In genomic region chr19:25450869-25451629, GRCm38 (mm10) we compare ENCODE assay signal across 8 mouse cellular contexts. TPM values are rescaled to one million over a fixed set of nuclear protein-coding genes. Genes with fewer than 3 reads are reported as not detected.
DNase-seq lines count a peak whose midpoint lies in the region; ATAC-seq and TF ChIP-seq lines count a peak whose summit lies in the region.

No protein-coding gene starts in this region.

- H3K4me3 ChIP-seq in hindbrain, embryonic 10.5 days, result no peak overlapping the region
- H3K4me3 ChIP-seq in hindbrain, embryonic 12.5 days, result no peak overlapping the region
- no peak overlapping the region for H3K4me3 ChIP-seq in CH12.LX (replicated peaks in 1 of 3; ENCODE audit: low read depth in 2 of 3, low read length in 2 of 3, poor library complexity in 1 of 3)

- no peak for TF ChIP-seq POLR2A in CH12.LX (IDR thresholded peaks at IDR 0.05; ENCODE audit: low read depth, low read length)

- in situ Hi-C loops in CH12.LX (cut with MboI; ENCODE audit: low pct_ligation_motif_present, low pct_unique_long_range_greater_than_20kb, low sequenced_read_pairs), result loop anchor here (25.0 kb wide), 1 partner anchor 186 kb away; no protein-coding TSS in a partner anchor

- H3K9ac ChIP-seq in hindbrain, embryonic 12.5 days, result no peak overlapping the region
- no peak overlapping the region for H3K9ac ChIP-seq in CH12.LX (ENCODE audit: insufficient read depth, low read depth)

- H3K27ac ChIP-seq in hindbrain, embryonic 10.5 days, result no peak overlapping the region
- no peak overlapping the region for H3K27ac ChIP-seq in hindbrain, embryonic 12.5 days
- no peak overlapping the region for H3K27ac ChIP-seq in CH12.LX (ENCODE audit: insufficient read depth, low read depth)

- ATAC-seq in hindbrain, embryonic 12.5 days (ENCODE audit: low FRiP score), result no peak

- no peaks in the 10 kb centered on the region for H3K79me2 ChIP-seq in CH12.LX (replicated peaks; ENCODE audit: control insufficient read depth, extremely low read depth, insufficient read depth, poor library complexity, severe bottlenecking)

- peak; percentile 74 to 76 for TF ChIP-seq CTCF in CH12.LX (conservative IDR thresholded peaks at IDR 0.05 in 1 of 2, IDR thresholded peaks at IDR 0.05 in 1 of 2; ENCODE audit: low read depth in 2 of 2, low read length in 2 of 2)

- no peak for TF ChIP-seq EP300 in CH12.LX (IDR thresholded peaks at IDR 0.05; ENCODE audit: low read length)

- dilution Hi-C loops in CH12.LX (cut with MboI; ENCODE audit: extremely low pct_ligation_motif_present, extremely low pct_unique_long_range_greater_than_20kb, low sequenced_read_pairs), result no loop called here

- peak; percentile 49 for DNase-seq in hindbrain, embryonic 10.5 days (ENCODE audit: low spot score)
- DNase-seq in CH12.LX (ENCODE audit: extremely low read depth) (peak; percentile 32), adipocyte (ENCODE audit: low spot score) (peak; percentile 53)
- peak; percentile 33 for DNase-seq in gastrocnemius, postnatal 14 days
- peak; percentile 15 for DNase-seq in layer of hippocampus, adult 9-11 months
- peak; percentile 77 for DNase-seq in mesoderm, embryonic 11.5 days (ENCODE audit: low read depth, low spot score)
- no peak for DNase-seq in c-Kit-positive CD71-positive TER-119-positive erythroid progenitor cells, embryonic 14.5 days (ENCODE audit: low spot score)

- intact Hi-C loops in gastrocnemius, postnatal 14 days (cut with DNase I; ENCODE audit: low total_unique reads), result loop anchor here (2.0 to 10.0 kb wide), 2 partner anchors 110 to 346 kb away; no protein-coding TSS in a partner anchor

- no peak overlapping the region for H3K4me2 ChIP-seq in hindbrain, embryonic 12.5 days (replicated peaks)
- H3K4me2 ChIP-seq in CH12.LX (ENCODE audit: insufficient read depth, low read depth, poor library complexity, severe bottlenecking), result no peak overlapping the region

- WGBS in hindbrain, embryonic 10.5 days, result 58% methylated on average over 11 of the region's 11 CpGs
- WGBS in hindbrain, embryonic 12.5 days, result 59% methylated on average over 11 of the region's 11 CpGs

- no peaks in the 10 kb centered on the region for H3K36me3 ChIP-seq in hindbrain, embryonic 10.5 days
- no peaks in the 10 kb centered on the region for H3K36me3 ChIP-seq in hindbrain, embryonic 12.5 days
- H3K36me3 ChIP-seq in CH12.LX (replicated peaks in 1 of 2; ENCODE audit: control insufficient read depth in 1 of 2, insufficient read depth in 1 of 2, low read length in 1 of 2), result no peaks in the 10 kb centered on the region

- TF ChIP-seq RAD21 in CH12.LX (IDR thresholded peaks at IDR 0.05; ENCODE audit: low read depth, low read length), result peak; percentile 69

- no peaks in the 10 kb centered on the region for H3K27me3 ChIP-seq in hindbrain, embryonic 10.5 days (ENCODE audit: insufficient read depth, poor library complexity, severe bottlenecking)
- H3K27me3 ChIP-seq in hindbrain, embryonic 12.5 days, result no peaks in the 10 kb centered on the region
- H3K27me3 ChIP-seq in CH12.LX (replicated peaks), result no peaks in the 10 kb centered on the region

- no peaks in the 10 kb centered on the region for H3K9me3 ChIP-seq in hindbrain, embryonic 10.5 days
- no peaks in the 10 kb centered on the region for H3K9me3 ChIP-seq in hindbrain, embryonic 12.5 days (replicated peaks)
- H3K9me3 ChIP-seq in CH12.LX (replicated peaks; ENCODE audit: low read length), result peaks cover 5% of the 10 kb centered on the region

- H3K4me1 ChIP-seq in hindbrain, embryonic 10.5 days (replicated peaks), result no peaks in the 10 kb centered on the region
- H3K4me1 ChIP-seq in hindbrain, embryonic 12.5 days, result no peaks in the 10 kb centered on the region
- no peaks in the 10 kb centered on the region for H3K4me1 ChIP-seq in CH12.LX (ENCODE audit: control insufficient read depth in 1 of 2, insufficient read depth in 2 of 2)

TF ChIP-seq in CH12.LX, 34 proteins besides CTCF, POLR2A, EP300 and RAD21:
- TF ChIP-seq USF1 (IDR thresholded peaks at IDR 0.05; ENCODE audit: low read depth, low read length) (no peak), SMC3 (IDR thresholded peaks at IDR 0.05; ENCODE audit: low read depth, low read length) (peak; percentile 62)

RNA-seq across cellular contexts. Expression of gene Dmrt1, which starts 54.4 kb away (rescaled TPM):
- not detected in 2 replicates for polyA plus RNA-seq in hindbrain, embryonic 10.5 days (2016; fragmentation: Nextera tagmentation; extraction: Ambion mirVana)
- polyA plus RNA-seq in hindbrain, embryonic 12.5 days (2016; fragmentation: Nextera tagmentation; extraction: Ambion mirVana), result not detected in 2 replicates
- total RNA-seq in CH12.LX (2012; rRNA removed) (not detected in 2 replicates), CH12.LX (2014; rRNA removed) (0.24 and 0.50 TPM in 2 replicates)
- 0.30 TPM in 1 of 2 replicates, not detected in the other for polyA plus RNA-seq in CH12.LX (2012; ENCODE audit: insufficient read length, low read depth)
- not detected for total RNA-seq in gastrocnemius, postnatal 14 days (2021)
